Mouse (Mus musculus): ENCODE results near the gene Lrrc56.

- TF ChIP-seq CTCF (IDR thresholded peaks at IDR 0.05; ENCODE audit: extremely low read depth, insufficient read length, insufficient replicate concordance, low read depth, low read length) (no peak), POLR2A (IDR thresholded peaks at IDR 0.05; ENCODE audit: low read depth, low read length) (no peak)
These were observed 27.5 kb downstream of the Lrrc56 start for GRCm38 (mm10) chr7:141221249-141222125.

All from small intestine, adult 2 months (tissue).